Mouse (Mus musculus) kidney, postnatal 0 days (tissue): ENCODE measurements at regions not wholly inside any gene's neighbourhood (a gene's known extent, or its start where the extent isn't known, plus 50 kb on each side); places are given as distances from the start of the nearest gene placed in this dataset.

Source experiments
- ATAC-seq: fragments of 200-750 bp; cut with Nextera tagmentation; replicated peaks from 2 replicates; pipeline ENCODE4 v1.8.0; 2017; ENCODE audit warnings: low read depth, moderate number of reproducible peaks, moderate TSS enrichment, moderate library complexity; ENCODE audit not compliant: low FRiP score
- DNase-seq: peaks from one replicate; pipeline ENCODE4 v3.0.0-alpha.2; 2016; ENCODE audit warnings: low spot score
- H3K27ac ChIP-seq: fragments of 300-500 bp; sonication (generic); 2 replicates; pipeline ENCODE4 v1.5.1; 2014; ENCODE audit warnings: mild to moderate bottlenecking
- H3K27me3 ChIP-seq: fragments of 300-500 bp; sonication (generic); 2 replicates; pipeline ENCODE4 v1.6.1; 2014; ENCODE audit warnings: low read length, mixed read lengths; ENCODE audit not compliant: insufficient read depth
- H3K36me3 ChIP-seq: fragments of 300-500 bp; sonication (generic); 2 replicates; pipeline ENCODE4 v1.6.1; 2014; ENCODE audit warnings: low read length, mixed read lengths; ENCODE audit not compliant: insufficient read depth
- H3K4me1 ChIP-seq: fragments of 300-500 bp; sonication (generic); replicated peaks from 2 replicates; pipeline ENCODE4 v1.6.1; 2014; ENCODE audit warnings: antibody characterized with exemption, low read length, mixed read lengths; ENCODE audit not compliant: insufficient read depth
- H3K4me2 ChIP-seq: fragments of 300-500 bp; sonication (generic); 2 replicates; pipeline ENCODE4 v1.6.1; 2014; ENCODE audit warnings: mild to moderate bottlenecking, low read length, moderate library complexity, mixed read lengths
- H3K4me3 ChIP-seq: fragments of 300-500 bp; sonication (generic); replicated peaks from 2 replicates; pipeline ENCODE4 v1.5.1; 2014; ENCODE audit warnings: low read depth, low read length
- H3K9ac ChIP-seq: fragments of 300-500 bp; sonication (generic); 2 replicates; pipeline ENCODE4 v1.6.1; 2014; ENCODE audit warnings: low read depth, low read length
- H3K9me3 ChIP-seq: fragments of 300-500 bp; sonication (generic); replicated peaks from 2 replicates; pipeline ENCODE4 v1.6.1; 2016; ENCODE audit warnings: low read length, inconsistent platforms, mixed read lengths
- CTCF ChIP-seq: IDR thresholded peaks from 2 replicates; pipeline ENCODE4 v1.5.1; 2016; ENCODE audit warnings: antibody characterized with exemption, low read depth, mild to moderate bottlenecking, moderate library complexity
- WGBS: fragments of 180-500 bp; shearing (Covaris S2); extraction: QIAGEN DNeasy Blood & Tissue Kit; methylation state at CpG from one replicate; pipeline ENCODE4 v1.1.7; 2014; 5-methylcytosine and 5-hydroxymethylcytosine counted together

DNA sequence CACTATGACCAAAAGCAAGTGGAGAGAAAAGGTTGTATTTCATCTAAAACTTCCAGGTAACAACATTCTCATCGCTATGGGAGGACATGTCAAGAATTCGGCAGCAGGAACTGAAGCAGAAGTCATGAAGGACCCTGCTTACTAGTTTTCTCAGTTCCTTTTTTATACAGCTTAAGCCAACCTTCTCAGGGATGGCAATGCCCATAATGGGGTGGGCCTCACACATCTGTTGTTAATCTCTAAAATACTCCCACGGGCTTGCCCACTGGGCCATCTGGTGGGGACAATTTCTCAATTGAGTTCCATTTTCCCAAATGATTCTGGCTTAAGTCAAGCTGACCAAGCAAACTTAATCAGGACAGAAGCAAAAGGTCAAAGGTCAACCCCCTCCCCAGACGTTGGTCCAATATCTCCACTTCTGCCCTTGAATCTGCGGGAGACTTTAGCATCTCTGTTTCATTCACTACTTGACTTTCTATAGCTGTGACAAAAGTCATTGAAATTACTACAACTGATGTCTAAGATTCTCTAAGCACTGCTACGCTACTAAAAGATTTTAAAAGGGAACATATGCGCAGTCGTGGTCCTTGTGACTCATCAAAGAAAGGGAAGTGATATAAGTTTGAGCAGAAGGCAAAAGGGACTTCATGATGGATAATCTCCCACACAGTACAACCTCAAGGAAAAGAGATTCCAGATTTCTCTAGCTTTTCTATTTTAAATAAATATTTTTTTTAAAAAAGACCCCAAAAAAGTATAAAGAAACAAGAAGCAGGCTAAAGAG lies 73.4 kb upstream of the Nphp3 start:
- ATAC-seq = no peak
- no peak for DNase-seq
- no peaks in the 10 kb centered on the region for H3K9me3 ChIP-seq
- no peaks in the 10 kb centered on the region for H3K4me1 ChIP-seq
- no peak overlapping the region for H3K27ac ChIP-seq
- H3K4me3 ChIP-seq = no peak overlapping the region
- TF ChIP-seq CTCF = no peak
- no peak overlapping the region for H3K4me2 ChIP-seq
- no peak overlapping the region for H3K9ac ChIP-seq
- WGBS = 81% methylated on average over 8 of the region's 8 CpGs
- no peaks in the 10 kb centered on the region for H3K36me3 ChIP-seq
- no peaks in the 10 kb centered on the region for H3K27me3 ChIP-seq

DNA sequence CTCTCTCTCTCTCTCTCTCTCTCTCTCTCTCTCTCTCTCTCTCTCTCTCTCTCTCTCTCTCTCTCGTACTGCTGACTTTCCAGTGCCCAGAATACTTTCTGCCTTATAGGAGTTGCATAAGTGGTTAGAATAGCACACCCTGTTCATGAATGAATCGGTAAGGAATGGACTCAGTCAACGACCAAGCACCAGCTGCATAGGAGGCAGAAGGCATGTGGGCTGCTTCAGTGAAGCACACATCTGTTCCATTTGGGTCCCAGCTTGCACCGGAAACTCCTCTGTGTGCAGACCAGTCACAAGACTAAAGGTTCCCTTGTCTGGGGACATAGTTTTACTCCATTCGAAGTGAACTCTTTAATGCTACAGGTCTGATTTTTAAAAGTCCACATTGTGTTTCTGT lies 64.3 kb upstream of the Nphp3 start:
- 73% methylated on average over 5 of the region's 5 CpGs for WGBS

DNA sequence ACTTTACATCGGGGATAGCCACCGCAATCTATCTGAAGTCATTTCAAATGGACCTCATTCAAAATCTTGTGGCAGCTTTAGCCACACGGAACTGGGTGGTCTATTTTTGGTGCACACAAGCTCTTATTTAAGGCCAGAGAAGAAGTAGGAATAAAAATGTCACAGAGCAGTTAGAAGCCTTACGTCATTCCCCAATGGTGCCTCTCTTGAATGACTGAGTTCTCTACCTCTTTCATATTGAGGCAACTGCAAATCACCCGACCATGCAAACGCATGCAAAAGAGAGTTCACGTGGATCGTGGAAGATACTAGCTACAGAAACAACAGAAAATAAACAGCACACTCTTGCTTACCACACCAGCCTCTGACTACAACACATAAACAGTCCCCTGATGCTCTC lies 62.3 kb upstream of the Nphp3 start:
- TF ChIP-seq CTCF = no peak
- DNase-seq = no peak
- no peak overlapping the region for H3K9ac ChIP-seq
- H3K4me1 ChIP-seq = no peaks in the 10 kb centered on the region
- H3K4me2 ChIP-seq = no peak overlapping the region
- H3K27me3 ChIP-seq = no peaks in the 10 kb centered on the region
- H3K27ac ChIP-seq = no peak overlapping the region
- ATAC-seq = no peak
- WGBS = 68% methylated on average over 8 of the region's 8 CpGs
- H3K4me3 ChIP-seq = no peak overlapping the region
- H3K36me3 ChIP-seq = no peaks in the 10 kb centered on the region
- no peaks in the 10 kb centered on the region for H3K9me3 ChIP-seq

More for the DNA sequence above, 64.3 kb upstream of the Nphp3 start:
- Histone ChIP-seq H3K27ac (no peak overlapping the region), H3K9me3 (no peaks in the 10 kb centered on the region), H3K36me3 (no peaks in the 10 kb centered on the region), H3K27me3 (no peaks in the 10 kb centered on the region), H3K9ac (no peak overlapping the region), H3K4me3 (no peak overlapping the region), H3K4me1 (no peaks in the 10 kb centered on the region), H3K4me2 (no peak overlapping the region)
- DNase-seq (no peak), ATAC-seq (no peak)
- no peak for TF ChIP-seq CTCF

DNA sequence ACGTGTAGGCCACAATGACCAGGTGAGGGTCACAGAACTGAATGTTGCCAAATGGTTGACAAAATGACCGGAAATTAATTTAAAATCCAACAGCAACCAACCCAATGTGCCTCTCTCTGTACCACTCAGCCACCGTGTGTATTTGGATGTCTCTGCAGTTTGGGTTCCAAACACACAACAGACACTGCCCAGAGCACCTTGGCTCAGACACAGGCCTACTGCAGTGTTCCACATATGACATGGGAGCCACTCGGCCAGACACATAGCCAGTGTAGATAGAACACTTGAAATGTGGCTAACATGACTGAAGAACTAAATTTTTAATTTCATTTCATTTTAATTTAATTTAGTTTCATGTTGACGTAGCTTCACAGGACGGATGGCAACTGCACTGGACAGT lies 61.8 kb upstream of the Nphp3 start:
- ATAC-seq (no peak), DNase-seq (no peak)
- no peaks in the 10 kb centered on the region for H3K9me3 ChIP-seq
- no peak overlapping the region for H3K4me2 ChIP-seq
- no peak overlapping the region for H3K4me3 ChIP-seq
- no peak overlapping the region for H3K27ac ChIP-seq
- no peak overlapping the region for H3K9ac ChIP-seq
- no peaks in the 10 kb centered on the region for H3K36me3 ChIP-seq
- H3K4me1 ChIP-seq = no peaks in the 10 kb centered on the region
- 84% methylated on average over 6 of the region's 6 CpGs for WGBS
- H3K27me3 ChIP-seq = no peaks in the 10 kb centered on the region
- TF ChIP-seq CTCF = no peak

DNA sequence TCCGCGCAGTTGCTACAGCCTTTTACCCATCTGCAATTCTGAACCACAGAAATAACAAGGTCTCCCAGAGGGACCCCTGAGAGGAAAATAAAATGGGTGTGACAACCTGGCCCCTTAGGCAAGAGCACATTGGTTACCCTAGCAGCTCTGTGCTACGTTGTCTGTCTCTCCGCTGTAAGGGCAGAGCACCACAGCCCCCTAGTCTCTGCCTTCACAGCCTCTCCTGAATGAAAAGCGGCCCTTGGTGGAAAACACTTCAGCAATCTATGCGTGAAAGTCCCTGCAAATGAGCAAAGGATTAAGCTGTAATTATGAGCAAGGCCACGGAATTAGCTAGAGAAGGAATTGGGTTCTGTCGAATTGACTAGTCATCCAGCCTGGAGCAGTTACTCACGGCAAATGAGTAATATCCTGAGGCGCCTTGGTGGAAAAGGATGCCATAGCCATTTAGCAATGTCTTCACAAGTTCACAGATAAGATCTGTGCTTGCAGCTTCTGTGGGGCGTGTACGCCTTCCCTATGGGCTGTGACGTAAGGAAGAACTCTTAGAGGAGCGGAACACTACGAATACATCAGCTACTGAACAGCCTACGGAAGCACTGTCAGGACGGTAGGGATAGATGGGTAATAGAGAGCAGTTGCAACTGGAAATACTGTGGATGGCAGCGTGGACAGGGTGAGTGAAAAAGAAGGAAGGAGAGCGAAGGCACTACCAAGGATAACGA lies 61.0 kb upstream of the Nphp3 start:
- ATAC-seq = no peak
- no peak overlapping the region for H3K4me2 ChIP-seq

DNA sequence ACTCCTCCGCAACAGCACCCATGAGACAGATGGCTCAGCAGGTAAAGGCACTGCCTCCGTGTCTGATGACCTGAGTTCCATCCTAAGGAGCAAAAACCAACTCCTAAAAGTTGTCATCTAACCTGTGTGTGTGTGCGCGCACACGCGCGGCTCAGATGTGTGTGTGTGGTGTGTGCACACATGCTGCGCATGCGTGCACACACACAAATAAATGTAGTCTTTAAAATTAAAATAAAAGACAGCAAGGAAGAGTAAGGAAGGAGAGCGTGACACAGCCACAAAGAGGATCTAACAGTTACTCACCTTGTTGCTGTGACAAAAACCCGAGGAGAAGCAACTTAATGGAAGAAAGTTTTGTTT lies 60.5 kb upstream of the Nphp3 start:
- H3K27ac ChIP-seq = no peak overlapping the region
- ATAC-seq = no peak
- 91% methylated on average over 11 of the region's 11 CpGs for WGBS
- no peak for TF ChIP-seq CTCF
- H3K4me2 ChIP-seq = no peak overlapping the region
- no peaks in the 10 kb centered on the region for H3K9me3 ChIP-seq
- H3K36me3 ChIP-seq = no peaks in the 10 kb centered on the region
- no peaks in the 10 kb centered on the region for H3K4me1 ChIP-seq
- DNase-seq = no peak
- H3K27me3 ChIP-seq = no peaks in the 10 kb centered on the region
- H3K4me3 ChIP-seq = no peak overlapping the region
- no peak overlapping the region for H3K9ac ChIP-seq

More for the DNA sequence above, 61.0 kb upstream of the Nphp3 start:
- 84% methylated on average over 20 of the region's 20 CpGs for WGBS
- H3K27ac ChIP-seq = no peak overlapping the region
- no peak overlapping the region for H3K4me3 ChIP-seq
- TF ChIP-seq CTCF = no peak
- H3K9me3 ChIP-seq = no peaks in the 10 kb centered on the region
- H3K4me1 ChIP-seq = no peaks in the 10 kb centered on the region
- DNase-seq = no peak
- no peak overlapping the region for H3K9ac ChIP-seq
- H3K36me3 ChIP-seq = no peaks in the 10 kb centered on the region
- no peaks in the 10 kb centered on the region for H3K27me3 ChIP-seq
